Mouse (Mus musculus): ENCODE results near the gene Gm42878. TPM values are rescaled to one million over a fixed set of nuclear protein-coding genes. Genes with fewer than 3 reads are reported as not detected.

The Gm42878 gene
- total and polyA plus RNA-seq, 2 experiments, result 0.09 TPM; not detected in 1

GRCm38 (mm10) chr5:121472411-121472810 lies 72.9 kb downstream of the Gm42878 start:
- H3K4me3 ChIP-seq (ENCODE audit: insufficient read depth, low read depth, low read length), result no peak overlapping the region
- no peak overlapping the region for H3K9ac ChIP-seq (ENCODE audit: low read depth, low read length)
- H3K27ac ChIP-seq (replicated peaks; ENCODE audit: insufficient read depth, low read depth, low read length), result no peak overlapping the region
- DNase-seq (ENCODE audit: extremely low read depth, low read depth, low spot score), result no peak
- no peak for TF ChIP-seq POLR2A (IDR thresholded peaks at IDR 0.05; ENCODE audit: extremely low read depth, insufficient read depth, low read length)
- no peak for TF ChIP-seq CTCF (IDR thresholded peaks at IDR 0.05; ENCODE audit: low read depth, low read length)
- 83% methylated on average over 2 of the region's 2 CpGs for WGBS
- H3K27me3 ChIP-seq (ENCODE audit: control insufficient read depth, insufficient read depth, low read length), result no peaks in the 10 kb centered on the region
- H3K4me1 ChIP-seq (ENCODE audit: control insufficient read depth, insufficient read depth, low read length), result no peaks in the 10 kb centered on the region
- no peaks in the 10 kb centered on the region for H3K79me2 ChIP-seq (ENCODE audit: control insufficient read depth, insufficient read depth, low read length)
- no peaks in the 10 kb centered on the region for H3K36me3 ChIP-seq (ENCODE audit: control insufficient read depth, insufficient read depth, low read length)

DNA sequence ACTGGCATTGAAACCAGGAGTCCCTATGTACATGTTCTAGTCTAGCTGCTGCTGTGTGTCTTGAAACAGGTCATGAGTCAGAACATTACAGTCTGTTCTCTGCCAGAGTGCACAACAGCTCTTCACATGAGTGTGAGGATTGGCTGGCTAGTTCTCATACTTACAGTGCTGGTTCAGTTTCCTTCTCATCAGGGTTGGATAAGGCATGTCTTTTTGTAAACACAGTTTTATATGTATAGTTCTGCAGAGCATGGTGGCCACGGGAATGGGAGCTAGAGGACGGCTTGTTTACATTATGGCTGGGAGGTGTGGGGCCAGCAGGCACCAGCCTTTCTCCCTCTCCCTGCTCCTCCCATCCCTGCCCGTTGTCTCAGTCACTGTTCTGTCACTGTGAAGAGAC lies 75.7 kb downstream of the Gm42878 start:
- Histone ChIP-seq H3K27me3 (ENCODE audit: control insufficient read depth, insufficient read depth, low read length) (no peaks in the 10 kb centered on the region), H3K4me3 (ENCODE audit: insufficient read depth, low read depth, low read length) (no peak overlapping the region), H3K36me3 (ENCODE audit: control insufficient read depth, insufficient read depth, low read length) (no peaks in the 10 kb centered on the region), H3K9ac (ENCODE audit: low read depth, low read length) (no peak overlapping the region), H3K79me2 (ENCODE audit: control insufficient read depth, insufficient read depth, low read length) (no peaks in the 10 kb centered on the region), H3K4me1 (ENCODE audit: control insufficient read depth, insufficient read depth, low read length) (no peaks in the 10 kb centered on the region), H3K27ac (replicated peaks; ENCODE audit: insufficient read depth, low read depth, low read length) (no peak overlapping the region)
- TF ChIP-seq CTCF (IDR thresholded peaks at IDR 0.05; ENCODE audit: low read depth, low read length), result no peak
- TF ChIP-seq POLR2A (IDR thresholded peaks at IDR 0.05; ENCODE audit: extremely low read depth, insufficient read depth, low read length), result no peak
- 29% methylated on average over 3 of the region's 3 CpGs for WGBS
- DNase-seq (ENCODE audit: extremely low read depth, low read depth, low spot score), result no peak

Other genes starting within 250 kb of the Gm42878 start
- 49.5 and 53.7 TPM in 2 replicates for gene Trafd1, start 159.8 kb downstream of the Gm42878 start, total RNA-seq (2014; rRNA removed)
- gene Trafd1, start 159.8 kb downstream of the Gm42878 start, polyA plus RNA-seq (2012; rRNA removed), result 53.2 and 67.0 TPM in 2 replicates
- 8.6 and 8.9 TPM in 2 replicates for gene Naa25, start 147.5 kb downstream of the Gm42878 start, total RNA-seq (2014; rRNA removed)
- 5.8 and 7.6 TPM in 2 replicates for gene Naa25, start 147.5 kb downstream of the Gm42878 start, polyA plus RNA-seq (2012; rRNA removed)
- gene Tmem116, start 93.6 kb downstream of the Gm42878 start, total RNA-seq (2014; rRNA removed), result not detected in 2 replicates
- gene Tmem116, start 93.6 kb downstream of the Gm42878 start, polyA plus RNA-seq (2012; rRNA removed), result 0.20 and 0.21 TPM in 2 replicates
- gene Erp29, start 93.0 kb downstream of the Gm42878 start, total RNA-seq (2014; rRNA removed), result 21.9 and 30.0 TPM in 2 replicates
- 21.5 and 27.1 TPM in 2 replicates for gene Erp29, start 93.0 kb downstream of the Gm42878 start, polyA plus RNA-seq (2012; rRNA removed)
- not detected in 2 replicates for gene Adam1b, start 42.0 kb downstream of the Gm42878 start, total RNA-seq (2014; rRNA removed)
- gene Adam1b, start 42.0 kb downstream of the Gm42878 start, polyA plus RNA-seq (2012; rRNA removed), result not detected in 2 replicates
- 2.5 and 2.8 TPM in 2 replicates for gene Adam1a, start within 50 bp of the Gm42878 start, total RNA-seq (2014; rRNA removed)
- gene Adam1a, start within 50 bp of the Gm42878 start, polyA plus RNA-seq (2012; rRNA removed), result 0.85 and 1.4 TPM in 2 replicates
- 39.0 and 40.1 TPM in 2 replicates for gene Mapkapk5, start 423 bp upstream of the Gm42878 start, total RNA-seq (2014; rRNA removed)
- gene Mapkapk5, start 423 bp upstream of the Gm42878 start, polyA plus RNA-seq (2012; rRNA removed), result 16.8 and 21.7 TPM in 2 replicates
- 1,488 and 1,502 TPM in 2 replicates for gene Aldh2, start 48.3 kb upstream of the Gm42878 start, total RNA-seq (2014; rRNA removed)
- 3,750 and 4,351 TPM in 2 replicates for gene Aldh2, start 48.3 kb upstream of the Gm42878 start, polyA plus RNA-seq (2012; rRNA removed)
- gene Acad12, start 73.5 kb upstream of the Gm42878 start, total RNA-seq (2014; rRNA removed), result 9.6 and 14.4 TPM in 2 replicates
- gene Acad12, start 73.5 kb upstream of the Gm42878 start, polyA plus RNA-seq (2012; rRNA removed), result 9.1 and 10.1 TPM in 2 replicates
- 19.6 and 23.5 TPM in 2 replicates for gene Acad10, start 115.0 kb upstream of the Gm42878 start, total RNA-seq (2014; rRNA removed)
- 27.5 and 27.7 TPM in 2 replicates for gene Acad10, start 115.0 kb upstream of the Gm42878 start, polyA plus RNA-seq (2012; rRNA removed)
- 95.5 and 112 TPM in 2 replicates for gene Brap, start 115.1 kb upstream of the Gm42878 start, total RNA-seq (2014; rRNA removed)
- gene Brap, start 115.1 kb upstream of the Gm42878 start, polyA plus RNA-seq (2012; rRNA removed), result 48.1 and 48.7 TPM in 2 replicates
- gene Atxn2, start 165.9 kb upstream of the Gm42878 start, total RNA-seq (2014; rRNA removed), result 58.5 and 74.7 TPM in 2 replicates
- 70.1 and 92.8 TPM in 2 replicates for gene Atxn2, start 165.9 kb upstream of the Gm42878 start, polyA plus RNA-seq (2012; rRNA removed)